Mouse (Mus musculus): ENCODE data around the gene Txn2.

DNA sequence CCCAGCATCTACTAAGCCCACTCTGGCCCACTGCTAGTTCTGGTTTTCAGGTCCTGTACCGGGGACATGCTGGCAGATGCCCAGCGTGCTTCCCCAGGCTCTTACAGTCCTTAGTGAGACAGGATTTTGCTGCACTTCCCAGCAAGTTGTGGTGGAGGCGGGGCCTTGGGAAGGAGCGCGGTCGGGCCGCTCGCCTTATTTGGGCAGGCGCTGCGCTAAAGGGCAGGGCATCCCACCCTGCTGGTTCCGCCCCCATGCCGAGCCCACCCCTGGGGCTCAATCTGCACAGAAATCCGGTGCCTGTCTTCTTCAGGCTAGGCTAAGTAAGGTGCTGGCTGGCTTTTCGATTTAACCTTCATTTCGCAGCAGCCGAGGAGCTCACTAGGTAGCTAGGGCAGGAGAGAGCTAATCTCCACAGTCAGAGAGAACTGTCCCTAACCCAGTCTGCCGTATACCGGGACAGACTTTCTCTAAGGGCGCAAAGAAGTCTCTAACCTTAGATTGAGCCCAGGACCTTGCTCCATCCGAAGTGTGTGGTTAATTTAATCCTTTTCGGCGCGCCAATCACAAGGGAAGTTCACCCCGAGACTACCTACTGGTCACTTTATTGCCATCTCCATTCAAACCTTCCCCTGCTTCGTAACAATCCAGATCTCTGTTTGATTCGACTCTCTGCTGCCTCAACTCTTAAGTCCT is 23.4 kb downstream of the Txn2 start:
- TF ChIP-seq POLR2A (IDR thresholded peaks at IDR 0.05; ENCODE audit: insufficient read depth, low read depth, low read length) (no peak), CTCF (IDR thresholded peaks at IDR 0.05; ENCODE audit: insufficient read depth, low read depth, low read length) (no peak)
